Mouse (Mus musculus) cerebellum, adult 2 months (tissue): Measurements from ENCODE around the gene Erbb4.

Source experiments
- CTCF ChIP-seq: fragments of 200-500 bp; IDR thresholded peaks from 2 replicates; pipeline ENCODE4 v1.5.1; 2011; ENCODE audit warnings: low read depth, mild to moderate bottlenecking, control low read depth, low read length, moderate library complexity, borderline replicate concordance; ENCODE audit not compliant: insufficient read depth
- POLR2A ChIP-seq: fragments of 200-500 bp; IDR thresholded peaks from 2 replicates; pipeline ENCODE4 v1.6.1; 2011; ENCODE audit warnings: low read length, control low read depth, borderline replicate concordance; ENCODE audit not compliant: insufficient read depth

GRCm38 (mm10) chr1:68780032-68780431, 327.8 kb downstream of the Erbb4 start:
- TF ChIP-seq CTCF (no peak), POLR2A (no peak)
